Mouse (Mus musculus) embryo, embryonic 11.5 days (tissue): ENCODE measurements at regions not wholly inside any gene's neighbourhood (a gene's known extent, or its start where the extent isn't known, plus 50 kb on each side); places are given as distances from the start of the nearest gene placed in this dataset.
A peak's percentile ranks its signal among the peaks of the same experiment; 100 is the strongest.

Experiments used
- DNase-seq: peaks from one replicate; pipeline ENCODE4 v3.0.0-alpha.2; 2012; ENCODE audit warnings: low read depth, low spot score

GRCm38 (mm10) chr3:115599281-115599680 is 115.6 kb downstream of the S1pr1 start:
- DNase-seq: no peak

- peak; percentile 36 for DNase-seq
Observed at GRCm38 (mm10) chr3:115596523-115596922, 118.3 kb downstream of the S1pr1 start.

- DNase-seq: no peak
Observed at GRCm38 (mm10) chr3:115590716-115591115, 124.2 kb downstream of the S1pr1 start.

- no peak for DNase-seq
Observed at GRCm38 (mm10) chr3:115588585-115588984, 126.3 kb downstream of the S1pr1 start.

GRCm38 (mm10) chr3:115580131-115580932 is 134.5 kb downstream of the S1pr1 start:
- no peak for DNase-seq

GRCm38 (mm10) chr3:115575371-115575770 is 139.5 kb downstream of the S1pr1 start:
- DNase-seq: no peak

GRCm38 (mm10) chr3:115562735-115563134 is 152.1 kb downstream of the S1pr1 start:
- DNase-seq: no peak

GRCm38 (mm10) chr3:115554809-115555708 is 159.8 kb downstream of the S1pr1 start:
- DNase-seq: no peak

- DNase-seq: no peak
Observed at GRCm38 (mm10) chr3:115553848-115554515, 160.9 kb downstream of the S1pr1 start.

- no peak for DNase-seq
Observed at GRCm38 (mm10) chr3:115541789-115542188, 173.1 kb downstream of the S1pr1 start.

GRCm38 (mm10) chr3:115538355-115538754 is 176.5 kb downstream of the S1pr1 start:
- DNase-seq: no peak

GRCm38 (mm10) chr3:115532141-115532735 is 182.6 kb downstream of the S1pr1 start:
- DNase-seq: no peak

- no peak for DNase-seq
Observed at GRCm38 (mm10) chr3:115530441-115530840, 184.4 kb downstream of the S1pr1 start.

- DNase-seq: no peak
Observed at GRCm38 (mm10) chr3:115529918-115530317, 185.0 kb downstream of the S1pr1 start.

- no peak for DNase-seq
Observed at GRCm38 (mm10) chr3:115523515-115523914, 191.4 kb downstream of the S1pr1 start.

- DNase-seq: no peak
Observed at GRCm38 (mm10) chr3:115515645-115516044, 199.2 kb downstream of the S1pr1 start.

- no peak for DNase-seq
Observed at GRCm38 (mm10) chr3:115509658-115510057, 205.2 kb downstream of the S1pr1 start.

GRCm38 (mm10) chr3:115497420-115497819 is 217.5 kb downstream of the S1pr1 start:
- no peak for DNase-seq

GRCm38 (mm10) chr3:115496110-115496509 is 218.8 kb downstream of the S1pr1 start:
- no peak for DNase-seq

GRCm38 (mm10) chr3:115495692-115496091 is 219.2 kb downstream of the S1pr1 start:
- no peak for DNase-seq

GRCm38 (mm10) chr3:115468980-115469379 is 245.9 kb downstream of the S1pr1 start:
- DNase-seq: no peak

GRCm38 (mm10) chr3:115467850-115468249 is 247.0 kb downstream of the S1pr1 start:
- no peak for DNase-seq
